Mouse (Mus musculus): ENCODE measurements around the gene Scai. TPM values are rescaled to one million over a fixed set of nuclear protein-coding genes. Genes with fewer than 3 reads are reported as not detected.
A peak's percentile ranks its signal among the peaks of the same experiment; 100 is the strongest.

Gene Scai
- total and polyA plus RNA-seq, 2 experiments from 2014 or later, result 11.6 to 68.6 TPM

- 72% methylated on average over 1 of the region's 1 CpGs for WGBS
- peaks cover 4% of the 10 kb centered on the region for H3K36me3 ChIP-seq (ENCODE audit: insufficient read depth)
- no peak for ATAC-seq
- no peak for TF ChIP-seq CTCF (IDR thresholded peaks at IDR 0.05; ENCODE audit: low read depth)
- H3K9me3 ChIP-seq (ENCODE audit: low read length), result no peaks in the 10 kb centered on the region
- H3K4me3 ChIP-seq (ENCODE audit: low read depth, low read length), result no peak overlapping the region
- no peak overlapping the region for H3K9ac ChIP-seq
- H3K27ac ChIP-seq (ENCODE audit: low read depth, low read length), result no peak overlapping the region
- no peak overlapping the region for H3K4me2 ChIP-seq (ENCODE audit: low read depth)
- H3K4me1 ChIP-seq (ENCODE audit: insufficient read depth), result peaks cover 5% of the 10 kb centered on the region
- no peaks in the 10 kb centered on the region for H3K27me3 ChIP-seq (ENCODE audit: insufficient read depth, low read length)
- no peak for DNase-seq
Measured at GRCm38 (mm10) chr2:39069096-39069495, 121.4 kb downstream of the Scai start.

GRCm38 (mm10) chr2:39065400-39065987, 125.0 kb downstream of the Scai start, which contains the start of gene Golga1:
TSS of gene Golga1 (minus strand) at chr2:39065541.
- DNase-seq, result peak; percentile 96
- TF ChIP-seq CTCF (IDR thresholded peaks at IDR 0.05; ENCODE audit: low read depth), result no peak
- Histone ChIP-seq H3K36me3 (ENCODE audit: insufficient read depth) (peaks cover 10% of the 10 kb centered on the region), H3K9me3 (ENCODE audit: low read length) (no peaks in the 10 kb centered on the region), H3K27ac (ENCODE audit: low read depth, low read length) (peak within 1 kb of the TSS; percentile 82), H3K4me2 (ENCODE audit: low read depth) (peak within 1 kb of the TSS; percentile 83), H3K27me3 (ENCODE audit: insufficient read depth, low read length) (no peaks in the 10 kb centered on the region), H3K4me3 (ENCODE audit: low read depth, low read length) (peak within 1 kb of the TSS; percentile 96), H3K9ac (peak within 1 kb of the TSS; percentile 94), H3K4me1 (ENCODE audit: insufficient read depth) (peaks cover 6% of the 10 kb centered on the region)
- peak; percentile 99 for ATAC-seq
- under 1% methylated on average over 50 of the region's 50 CpGs for WGBS

- 0 out of 2 replicates have a peak, but pooled peaks have one; percentile 3 for TF ChIP-seq CTCF (IDR thresholded peaks at IDR 0.05; ENCODE audit: low read depth)
- Histone ChIP-seq H3K4me2 (ENCODE audit: low read depth) (peak overlapping the region; percentile 83), H3K9ac (peak overlapping the region; percentile 94), H3K9me3 (ENCODE audit: low read length) (no peaks in the 10 kb centered on the region), H3K27ac (ENCODE audit: low read depth, low read length) (peak overlapping the region; percentile 82), H3K4me3 (ENCODE audit: low read depth, low read length) (peak overlapping the region; percentile 96), H3K4me1 (ENCODE audit: insufficient read depth) (peaks cover 6% of the 10 kb centered on the region), H3K36me3 (ENCODE audit: insufficient read depth) (peaks cover 16% of the 10 kb centered on the region), H3K27me3 (ENCODE audit: insufficient read depth, low read length) (no peaks in the 10 kb centered on the region)
- ATAC-seq (peak; percentile 73; the same call in 1 of the 2 replicates), DNase-seq (no peak)
- WGBS, result 4% methylated on average over 25 of the region's 25 CpGs
Measured at GRCm38 (mm10) chr2:39064687-39065399, 125.7 kb downstream of the Scai start.

GRCm38 (mm10) chr2:39048515-39048914, 142.0 kb downstream of the Scai start:
- H3K9me3 ChIP-seq (ENCODE audit: low read length), result no peaks in the 10 kb centered on the region
- H3K27ac ChIP-seq (ENCODE audit: low read depth, low read length), result no peak overlapping the region
- TF ChIP-seq CTCF (IDR thresholded peaks at IDR 0.05; ENCODE audit: low read depth), result no peak
- no peak overlapping the region for H3K4me2 ChIP-seq (ENCODE audit: low read depth)
- no peak overlapping the region for H3K4me3 ChIP-seq (ENCODE audit: low read depth, low read length)
- no peaks in the 10 kb centered on the region for H3K4me1 ChIP-seq (ENCODE audit: insufficient read depth)
- DNase-seq (no peak), ATAC-seq (no peak)
- no peak overlapping the region for H3K9ac ChIP-seq
- WGBS, result 98% methylated on average over 1 of the region's 1 CpGs
- peaks cover 67% of the 10 kb centered on the region for H3K36me3 ChIP-seq (ENCODE audit: insufficient read depth)
- no peaks in the 10 kb centered on the region for H3K27me3 ChIP-seq (ENCODE audit: insufficient read depth, low read length)

- no peak overlapping the region for H3K9ac ChIP-seq
- ATAC-seq, result no peak
- no peak overlapping the region for H3K27ac ChIP-seq (ENCODE audit: low read depth, low read length)
- no peak for DNase-seq
- WGBS, result 95% methylated on average over 1 of the region's 1 CpGs
- no peaks in the 10 kb centered on the region for H3K4me1 ChIP-seq (ENCODE audit: insufficient read depth)
- H3K27me3 ChIP-seq (ENCODE audit: insufficient read depth, low read length), result no peaks in the 10 kb centered on the region
- TF ChIP-seq CTCF (IDR thresholded peaks at IDR 0.05; ENCODE audit: low read depth), result no peak
- H3K9me3 ChIP-seq (ENCODE audit: low read length), result no peaks in the 10 kb centered on the region
- peaks cover 67% of the 10 kb centered on the region for H3K36me3 ChIP-seq (ENCODE audit: insufficient read depth)
- H3K4me3 ChIP-seq (ENCODE audit: low read depth, low read length), result no peak overlapping the region
- no peak overlapping the region for H3K4me2 ChIP-seq (ENCODE audit: low read depth)
Measured at GRCm38 (mm10) chr2:39040215-39040614, 150.3 kb downstream of the Scai start.

- DNase-seq, result peak; percentile 17
- H3K9ac ChIP-seq, result no peak overlapping the region
- TF ChIP-seq CTCF (IDR thresholded peaks at IDR 0.05; ENCODE audit: low read depth), result no peak
- no peaks in the 10 kb centered on the region for H3K4me1 ChIP-seq (ENCODE audit: insufficient read depth)
- no peak overlapping the region for H3K4me2 ChIP-seq (ENCODE audit: low read depth)
- peak overlapping the region; percentile 45; the same call in 1 of the 2 replicates for H3K27ac ChIP-seq (ENCODE audit: low read depth, low read length)
- peak; percentile 62 for ATAC-seq
- H3K4me3 ChIP-seq (ENCODE audit: low read depth, low read length), result no peak overlapping the region
- no peaks in the 10 kb centered on the region for H3K27me3 ChIP-seq (ENCODE audit: insufficient read depth, low read length)
- H3K36me3 ChIP-seq (ENCODE audit: insufficient read depth), result peaks cover 71% of the 10 kb centered on the region
- H3K9me3 ChIP-seq (ENCODE audit: low read length), result no peaks in the 10 kb centered on the region
- WGBS, result 79% methylated on average over 1 of the region's 1 CpGs
Measured at GRCm38 (mm10) chr2:39031611-39032010, 158.9 kb downstream of the Scai start.

- Histone ChIP-seq H3K4me2 (ENCODE audit: low read depth) (no peak overlapping the region), H3K27ac (ENCODE audit: low read depth, low read length) (no peak overlapping the region), H3K4me3 (ENCODE audit: low read depth, low read length) (no peak overlapping the region), H3K9me3 (ENCODE audit: low read length) (no peaks in the 10 kb centered on the region), H3K4me1 (ENCODE audit: insufficient read depth) (no peaks in the 10 kb centered on the region), H3K36me3 (ENCODE audit: insufficient read depth) (peaks cover 88% of the 10 kb centered on the region), H3K27me3 (ENCODE audit: insufficient read depth, low read length) (no peaks in the 10 kb centered on the region), H3K9ac (no peak overlapping the region)
- 92% methylated on average over 1 of the region's 1 CpGs for WGBS
- no peak for TF ChIP-seq CTCF (IDR thresholded peaks at IDR 0.05; ENCODE audit: low read depth)
- no peak for ATAC-seq
- DNase-seq, result no peak
Measured at GRCm38 (mm10) chr2:39020004-39020403, 170.5 kb downstream of the Scai start.

Data from forebrain, postnatal 0 days (tissue).